Mouse (Mus musculus): ENCODE measurements around the gene Dcps. TPM values are rescaled to one million over a fixed set of nuclear protein-coding genes. Genes with fewer than 3 reads are reported as not detected.

Dcps gene
- polyA plus RNA-seq, 1 experiment, result 72.8 TPM

- no peaks in the 10 kb centered on the region for H3K27me3 ChIP-seq (ENCODE audit: control insufficient read depth, insufficient read depth, insufficient read length)
- H3K4me2 ChIP-seq (ENCODE audit: low read depth), result no peak overlapping the region
- no peak for TF ChIP-seq TCF12 (IDR thresholded peaks at IDR 0.05; ENCODE audit: insufficient read depth, poor library complexity, severe bottlenecking)
- no peak for TF ChIP-seq CEBPB (IDR thresholded peaks at IDR 0.05; ENCODE audit: insufficient read depth, poor library complexity, severe bottlenecking)
- TF ChIP-seq POLR2A (IDR thresholded peaks at IDR 0.05; ENCODE audit: insufficient read length, low read depth), result no peak
- no peak for TF ChIP-seq MYOD1 (IDR thresholded peaks at IDR 0.05; ENCODE audit: control insufficient read depth in 1 of 3, insufficient read length in 2 of 3, low read depth in 2 of 3)
- no peak for TF ChIP-seq MYOG (IDR thresholded peaks at IDR 0.05; ENCODE audit: control insufficient read depth in 1 of 3, insufficient read depth in 1 of 3, insufficient read length in 2 of 3, low read depth in 2 of 3)
- no peak for TF ChIP-seq POLR2AphosphoS2 (IDR thresholded peaks at IDR 0.05; ENCODE audit: insufficient read length, low read depth)
- no peak for TF ChIP-seq SRF (IDR thresholded peaks at IDR 0.05; ENCODE audit: control insufficient read depth, insufficient read length, low read depth)
- no peak for TF ChIP-seq MAX (IDR thresholded peaks at IDR 0.05; ENCODE audit: low read depth)
- no peak for TF ChIP-seq REST (IDR thresholded peaks at IDR 0.05; ENCODE audit: insufficient read depth, insufficient read length)
- TF ChIP-seq TCF3 (IDR thresholded peaks at IDR 0.05; ENCODE audit: insufficient read length, low read depth), result no peak
- TF ChIP-seq USF1 (IDR thresholded peaks at IDR 0.05; ENCODE audit: low read depth), result no peak
- no peaks in the 10 kb centered on the region for H3K79me2 ChIP-seq (ENCODE audit: control insufficient read depth, insufficient read depth)
- H3ac ChIP-seq (ENCODE audit: control insufficient read depth, insufficient read length), result no peak overlapping the region
- H3K36me3 ChIP-seq (ENCODE audit: control insufficient read depth, insufficient read depth), result no peaks in the 10 kb centered on the region
- H3K4me3 ChIP-seq, result no peak overlapping the region
These were observed 10.6 kb upstream of the Dcps start for GRCm38 (mm10) chr9:35186430-35186829.

- no peaks in the 10 kb centered on the region for H3K79me2 ChIP-seq (ENCODE audit: control insufficient read depth, insufficient read depth)
- no peaks in the 10 kb centered on the region for H3K27me3 ChIP-seq (ENCODE audit: control insufficient read depth, insufficient read depth, insufficient read length)
- H3K4me3 ChIP-seq, result no peak overlapping the region
- no peak overlapping the region for H3K4me2 ChIP-seq (ENCODE audit: low read depth)
- TF ChIP-seq E2F4 (IDR thresholded peaks at IDR 0.05; ENCODE audit: insufficient read depth), result no peak
- no peak for TF ChIP-seq TCF12 (IDR thresholded peaks at IDR 0.05; ENCODE audit: insufficient read depth, poor library complexity, severe bottlenecking)
- TF ChIP-seq MAX (IDR thresholded peaks at IDR 0.05; ENCODE audit: low read depth), result no peak
- no peak for TF ChIP-seq POLR2A (IDR thresholded peaks at IDR 0.05; ENCODE audit: insufficient read length, low read depth)
- TF ChIP-seq SRF (IDR thresholded peaks at IDR 0.05; ENCODE audit: control insufficient read depth, insufficient read length, low read depth), result no peak
- no peak for TF ChIP-seq POLR2AphosphoS2 (IDR thresholded peaks at IDR 0.05; ENCODE audit: insufficient read length, low read depth)
- no peak for TF ChIP-seq MYOG (IDR thresholded peaks at IDR 0.05; ENCODE audit: control insufficient read depth in 1 of 3, insufficient read depth in 1 of 3, insufficient read length in 2 of 3, low read depth in 2 of 3)
- TF ChIP-seq REST (IDR thresholded peaks at IDR 0.05; ENCODE audit: insufficient read depth, insufficient read length), result no peak
- no peak for TF ChIP-seq MYOD1 (IDR thresholded peaks at IDR 0.05; ENCODE audit: control insufficient read depth in 1 of 3, insufficient read length in 2 of 3, low read depth in 2 of 3)
- TF ChIP-seq TCF3 (IDR thresholded peaks at IDR 0.05; ENCODE audit: insufficient read length, low read depth), result no peak
- no peak for TF ChIP-seq CEBPB (IDR thresholded peaks at IDR 0.05; ENCODE audit: insufficient read depth, poor library complexity, severe bottlenecking)
- no peak for TF ChIP-seq USF1 (IDR thresholded peaks at IDR 0.05; ENCODE audit: low read depth)
- H3K36me3 ChIP-seq (ENCODE audit: control insufficient read depth, insufficient read depth), result no peaks in the 10 kb centered on the region
- no peak overlapping the region for H3ac ChIP-seq (ENCODE audit: control insufficient read depth, insufficient read length)
These were observed 7.5 kb upstream of the Dcps start for GRCm38 (mm10) chr9:35183359-35183758.

- Histone ChIP-seq H3K4me3 (no peak overlapping the region), H3K36me3 (ENCODE audit: control insufficient read depth, insufficient read depth) (no peaks in the 10 kb centered on the region), H3ac (ENCODE audit: control insufficient read depth, insufficient read length) (no peak overlapping the region), H3K79me2 (ENCODE audit: control insufficient read depth, insufficient read depth) (no peaks in the 10 kb centered on the region), H3K27me3 (ENCODE audit: control insufficient read depth, insufficient read depth, insufficient read length) (no peaks in the 10 kb centered on the region), H3K4me2 (ENCODE audit: low read depth) (no peak overlapping the region)
- no peak for TF ChIP-seq USF1 (IDR thresholded peaks at IDR 0.05; ENCODE audit: low read depth)
- no peak for TF ChIP-seq REST (IDR thresholded peaks at IDR 0.05; ENCODE audit: insufficient read depth, insufficient read length)
- TF ChIP-seq POLR2AphosphoS2 (IDR thresholded peaks at IDR 0.05; ENCODE audit: insufficient read length, low read depth), result no peak
- no peak for TF ChIP-seq MYOD1 (IDR thresholded peaks at IDR 0.05; ENCODE audit: control insufficient read depth in 1 of 3, insufficient read length in 2 of 3, low read depth in 2 of 3)
- TF ChIP-seq TCF12 (IDR thresholded peaks at IDR 0.05; ENCODE audit: insufficient read depth, poor library complexity, severe bottlenecking), result no peak
- TF ChIP-seq MAX (IDR thresholded peaks at IDR 0.05; ENCODE audit: low read depth), result no peak
- no peak for TF ChIP-seq POLR2A (IDR thresholded peaks at IDR 0.05; ENCODE audit: insufficient read length, low read depth)
- no peak for TF ChIP-seq MYOG (IDR thresholded peaks at IDR 0.05; ENCODE audit: control insufficient read depth in 1 of 3, insufficient read depth in 1 of 3, insufficient read length in 2 of 3, low read depth in 2 of 3)
These were observed 7.0 kb upstream of the Dcps start for GRCm38 (mm10) chr9:35182832-35183231.

GRCm38 (mm10) chr9:35176124-35176659 lies 331 bp upstream of the Dcps start:
- no peaks in the 10 kb centered on the region for H3K27me3 ChIP-seq (ENCODE audit: control insufficient read depth, insufficient read depth, insufficient read length)

GRCm38 (mm10) chr9:35173331-35173730 lies 2.5 kb downstream of the Dcps start:
- H3K36me3 ChIP-seq (ENCODE audit: control insufficient read depth, insufficient read depth), result peaks cover 13% of the 10 kb centered on the region
- peaks cover 8% of the 10 kb centered on the region for H3K79me2 ChIP-seq (ENCODE audit: control insufficient read depth, insufficient read depth)
- TF ChIP-seq MYOD1 (IDR thresholded peaks at IDR 0.05; ENCODE audit: control insufficient read depth in 1 of 3, insufficient read length in 2 of 3, low read depth in 2 of 3), result no peak
- TF ChIP-seq MYOG (IDR thresholded peaks at IDR 0.05; ENCODE audit: control insufficient read depth in 1 of 3, insufficient read depth in 1 of 3, insufficient read length in 2 of 3, low read depth in 2 of 3), result no peak
- TF ChIP-seq POLR2A (IDR thresholded peaks at IDR 0.05; ENCODE audit: insufficient read length, low read depth), result no peak
- no peak for TF ChIP-seq REST (IDR thresholded peaks at IDR 0.05; ENCODE audit: insufficient read depth, insufficient read length)
- no peak for TF ChIP-seq TCF3 (IDR thresholded peaks at IDR 0.05; ENCODE audit: insufficient read length, low read depth)
- TF ChIP-seq POLR2AphosphoS2 (IDR thresholded peaks at IDR 0.05; ENCODE audit: insufficient read length, low read depth), result no peak
- no peak overlapping the region for H3ac ChIP-seq (ENCODE audit: control insufficient read depth, insufficient read length)
- H3K27me3 ChIP-seq (ENCODE audit: control insufficient read depth, insufficient read depth, insufficient read length), result no peaks in the 10 kb centered on the region
- no peak overlapping the region for H3K4me3 ChIP-seq
- H3K4me2 ChIP-seq (ENCODE audit: low read depth), result no peak overlapping the region

More at GRCm38 (mm10) chr9:35176124-35176659, 331 bp upstream of the Dcps start:
- Histone ChIP-seq H3K4me2 (ENCODE audit: low read depth) (peak overlapping the region; percentile 80), H3K79me2 (ENCODE audit: control insufficient read depth, insufficient read depth) (peaks cover 8% of the 10 kb centered on the region), H3K36me3 (ENCODE audit: control insufficient read depth, insufficient read depth) (no peaks in the 10 kb centered on the region), H3K4me3 (peak overlapping the region; percentile 68), H3ac (ENCODE audit: control insufficient read depth, insufficient read length) (peak overlapping the region; percentile 3)
- TF ChIP-seq MAX (IDR thresholded peaks at IDR 0.05; ENCODE audit: low read depth), result no peak
- peak in 1 of 3 experiments; percentile 26 for TF ChIP-seq MYOD1 (IDR thresholded peaks at IDR 0.05; ENCODE audit: control insufficient read depth in 1 of 3, insufficient read length in 2 of 3, low read depth in 2 of 3)

Data from myocyte (in vitro differentiated cells).